Mouse (Mus musculus) kidney, embryonic 16.5 days (tissue): Measurements from ENCODE around the gene Ssx2ip. TPM values are rescaled to one million over a fixed set of nuclear protein-coding genes. Genes with fewer than 3 reads are reported as not detected.

ENCODE experiments used
- ATAC-seq: fragments of 200-750 bp; cut with Nextera tagmentation; 2 replicates; pipeline ENCODE4 v1.8.0; 2017; ENCODE audit warnings: moderate TSS enrichment; ENCODE audit not compliant: low FRiP score, low TSS enrichment
- H3K27ac ChIP-seq: fragments of 300-500 bp; sonication (generic); 2 replicates; pipeline ENCODE4 v1.5.1; 2014; ENCODE audit warnings: low read length
- H3K27me3 ChIP-seq: fragments of 300-500 bp; sonication (generic); 2 replicates; pipeline ENCODE4 v1.6.1; 2014; ENCODE audit warnings: low read length, control low read depth, mixed read lengths; ENCODE audit not compliant: insufficient read depth
- H3K36me3 ChIP-seq: fragments of 300-500 bp; sonication (generic); 2 replicates; pipeline ENCODE4 v1.6.1; 2014; ENCODE audit warnings: low read length, control low read depth, mixed read lengths; ENCODE audit not compliant: insufficient read depth
- H3K4me1 ChIP-seq: fragments of 300-500 bp; sonication (generic); 2 replicates; pipeline ENCODE4 v1.6.1; 2014; ENCODE audit warnings: low read length, control low read depth, mixed read lengths; ENCODE audit not compliant: insufficient read depth
- H3K4me2 ChIP-seq: fragments of 300-500 bp; sonication (generic); replicated peaks from 2 replicates; pipeline ENCODE4 v1.6.1; 2014; ENCODE audit warnings: low read depth, low read length
- H3K4me3 ChIP-seq: fragments of 300-500 bp; sonication (generic); 2 replicates; pipeline ENCODE4 v1.5.1; 2014; ENCODE audit warnings: mild to moderate bottlenecking, low read length
- H3K9ac ChIP-seq: fragments of 300-500 bp; sonication (generic); replicated peaks from 2 replicates; pipeline ENCODE4 v1.6.1; 2014; ENCODE audit warnings: low read length
- H3K9me3 ChIP-seq: fragments of 300-500 bp; sonication (generic); 2 replicates; pipeline ENCODE4 v1.6.1; 2016; ENCODE audit warnings: low read length, control low read depth
- WGBS: fragments of 180-500 bp; shearing (Covaris S2); extraction: QIAGEN DNeasy Blood & Tissue Kit; methylation state at CpG from one replicate; pipeline ENCODE4 v1.1.7; 2014; 5-methylcytosine and 5-hydroxymethylcytosine counted together
- polyA plus RNA-seq: library from polyadenylated mRNA; unstranded; fragments of >200 nt; fragmentation: Nextera tagmentation; extraction: Ambion mirVana; gene quantifications from 2 replicates; pipeline ENCODE4 v1.2.1, GENCODE M21; 2015

The Ssx2ip gene
- polyA plus RNA-seq, 1 experiment from 2014 or later = 22.4 TPM

DNA sequence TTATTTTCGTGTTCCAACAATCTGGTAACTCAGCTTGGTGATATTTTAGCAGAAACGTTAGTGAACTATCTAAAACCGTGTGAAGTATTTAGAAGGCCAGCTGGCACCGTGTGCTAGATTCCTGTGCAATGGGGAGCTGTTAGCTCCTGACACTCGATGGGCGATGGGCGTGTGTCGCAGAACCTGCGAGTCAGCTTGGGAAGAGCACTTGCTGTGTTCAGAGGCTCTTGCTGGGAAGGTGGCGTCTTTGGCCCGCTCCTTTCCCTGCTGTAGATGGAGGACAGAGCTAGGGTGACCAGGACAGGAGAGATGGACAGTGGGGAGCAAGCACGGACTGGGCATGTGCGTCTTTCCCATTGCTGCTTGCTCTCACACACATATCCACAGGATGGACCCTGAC is 8.6 kb downstream of the Ssx2ip start:
- no peaks in the 10 kb centered on the region for H3K4me1 ChIP-seq
- no peak for ATAC-seq
- H3K27me3 ChIP-seq = no peaks in the 10 kb centered on the region
- H3K4me3 ChIP-seq = no peak overlapping the region
- H3K36me3 ChIP-seq = no peaks in the 10 kb centered on the region; the same call in 1 of the 2 replicates
- H3K9me3 ChIP-seq = no peaks in the 10 kb centered on the region
- H3K4me2 ChIP-seq = no peak overlapping the region
- H3K27ac ChIP-seq = no peak overlapping the region
- H3K9ac ChIP-seq = no peak overlapping the region
- WGBS = 91% methylated on average over 13 of the region's 13 CpGs

DNA sequence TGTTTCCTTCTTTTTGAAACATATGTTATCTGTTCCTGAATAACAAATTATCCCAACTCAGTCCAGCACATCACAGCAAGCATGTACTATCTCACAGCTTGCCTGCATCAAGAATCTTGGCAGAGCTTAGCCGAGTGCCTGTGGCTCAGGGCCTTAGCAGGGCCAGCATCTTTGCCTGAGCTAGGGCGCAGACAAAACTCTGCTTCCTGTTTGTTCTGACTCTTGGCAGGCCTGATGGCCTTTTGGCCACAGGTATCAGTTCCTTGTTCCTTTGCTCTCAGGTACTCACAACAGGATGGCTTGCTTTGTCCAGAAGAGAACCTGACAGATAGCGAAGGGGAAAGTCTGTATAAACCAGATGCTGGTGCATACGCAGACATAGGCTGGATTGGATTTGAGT is 9.6 kb downstream of the Ssx2ip start:
- 89% methylated on average over 4 of the region's 4 CpGs for WGBS
- Histone ChIP-seq H3K9ac (no peak overlapping the region), H3K4me3 (no peak overlapping the region), H3K9me3 (no peaks in the 10 kb centered on the region), H3K27me3 (no peaks in the 10 kb centered on the region), H3K4me1 (no peaks in the 10 kb centered on the region), H3K27ac (no peak overlapping the region), H3K36me3 (peaks cover 4% of the 10 kb centered on the region), H3K4me2 (no peak overlapping the region)
- ATAC-seq = no peak

DNA sequence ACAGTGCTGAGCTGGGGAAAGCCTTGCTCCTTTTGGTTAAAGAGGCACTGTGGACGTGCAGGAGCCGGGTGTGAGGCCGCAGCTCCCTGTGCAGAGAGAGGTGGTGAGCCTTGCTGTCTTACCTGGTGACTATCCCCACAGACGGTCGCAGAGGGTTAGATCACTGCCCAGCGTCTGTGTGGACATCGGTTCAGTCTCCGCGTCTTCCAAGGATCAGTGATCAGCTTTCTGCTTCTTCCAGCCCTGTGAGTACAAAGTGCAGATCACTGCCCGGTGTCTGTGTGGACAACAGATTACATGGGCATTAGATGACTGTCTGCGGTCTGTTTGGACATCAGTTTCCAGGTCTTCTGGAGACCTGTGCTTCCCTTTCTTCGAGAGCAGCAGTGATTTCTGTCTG is 10.1 kb downstream of the Ssx2ip start:
- H3K9ac ChIP-seq = no peak overlapping the region
- ATAC-seq = no peak
- no peak overlapping the region for H3K27ac ChIP-seq
- no peaks in the 10 kb centered on the region for H3K4me1 ChIP-seq
- H3K4me3 ChIP-seq = no peak overlapping the region
- H3K9me3 ChIP-seq = no peaks in the 10 kb centered on the region
- no peak overlapping the region for H3K4me2 ChIP-seq
- H3K36me3 ChIP-seq = peaks cover 8% of the 10 kb centered on the region
- WGBS = 78% methylated on average over 12 of the region's 12 CpGs
- H3K27me3 ChIP-seq = no peaks in the 10 kb centered on the region

DNA sequence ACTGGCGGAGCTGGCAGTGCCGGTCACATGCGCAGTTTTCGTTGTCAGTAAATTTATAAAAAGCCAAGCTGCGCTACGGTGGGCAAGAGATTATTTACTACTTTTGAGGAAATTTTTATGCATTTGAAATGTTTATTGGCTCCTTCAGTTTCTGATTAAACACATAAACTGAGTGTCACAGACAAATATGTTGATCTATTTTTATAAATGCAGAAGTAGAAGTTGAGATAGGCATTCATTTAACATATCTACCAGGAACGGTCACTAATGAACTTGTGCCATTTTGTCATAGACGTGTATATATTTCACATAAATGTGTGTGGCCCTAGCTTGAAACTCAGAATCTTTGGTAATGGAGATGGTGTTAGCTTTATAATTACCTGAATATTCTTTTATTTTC is 13.4 kb downstream of the Ssx2ip start:
- Histone ChIP-seq H3K27ac (no peak overlapping the region), H3K4me1 (peaks cover 4% of the 10 kb centered on the region; the same call in 1 of the 2 replicates), H3K4me2 (no peak overlapping the region), H3K9me3 (no peaks in the 10 kb centered on the region), H3K27me3 (no peaks in the 10 kb centered on the region), H3K9ac (no peak overlapping the region), H3K4me3 (no peak overlapping the region), H3K36me3 (peaks cover 18% of the 10 kb centered on the region)
- no peak for ATAC-seq
- WGBS = 95% methylated on average over 8 of the region's 8 CpGs

DNA sequence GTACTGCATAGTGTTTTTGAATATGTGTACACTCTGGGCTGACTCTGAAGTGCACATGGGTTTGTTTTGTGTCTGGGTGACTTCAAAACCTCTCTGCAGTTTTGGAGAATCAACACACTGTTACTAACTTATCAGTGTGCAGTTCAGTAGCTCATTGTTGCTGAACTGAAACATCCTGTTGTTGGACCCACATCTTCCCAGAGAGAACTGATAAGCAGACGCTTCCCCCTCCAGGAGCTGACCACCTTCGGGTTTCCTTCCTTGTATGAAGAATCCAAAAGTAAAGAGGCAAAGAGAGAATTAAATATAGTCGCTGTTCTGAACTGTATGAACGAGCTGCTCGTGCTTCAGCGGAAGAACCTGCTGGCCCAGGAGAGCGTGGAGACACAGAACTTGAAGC is 14.5 kb downstream of the Ssx2ip start:
- Histone ChIP-seq H3K9me3 (no peaks in the 10 kb centered on the region), H3K9ac (no peak overlapping the region), H3K4me1 (peaks cover 4% of the 10 kb centered on the region; the same call in 1 of the 2 replicates), H3K4me2 (no peak overlapping the region), H3K27ac (no peak overlapping the region), H3K27me3 (no peaks in the 10 kb centered on the region), H3K36me3 (peaks cover 27% of the 10 kb centered on the region), H3K4me3 (no peak overlapping the region)
- no peak for ATAC-seq
- WGBS = 89% methylated on average over 7 of the region's 7 CpGs

DNA sequence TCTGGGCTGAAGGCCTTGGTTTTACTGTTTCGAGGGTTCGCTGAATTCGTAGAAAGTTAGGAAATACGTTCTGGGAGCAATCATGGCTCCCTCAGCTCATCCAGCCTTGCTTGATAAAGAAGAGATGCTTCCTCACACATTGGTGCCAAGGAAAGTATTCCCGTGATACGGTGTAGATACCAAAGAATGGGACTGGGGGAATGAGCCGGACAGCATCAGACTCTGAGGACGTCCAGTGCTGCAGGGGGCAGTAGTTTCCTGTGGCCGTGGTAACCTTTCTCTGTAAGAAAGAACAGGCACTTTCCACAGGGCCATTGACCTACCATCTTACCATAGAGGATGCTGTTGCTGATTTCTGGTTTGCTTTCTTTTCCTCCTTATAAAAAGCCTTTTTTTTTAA is 15.1 kb downstream of the Ssx2ip start:
- 93% methylated on average over 9 of the region's 9 CpGs for WGBS
- Histone ChIP-seq H3K36me3 (peaks cover 27% of the 10 kb centered on the region), H3K27ac (no peak overlapping the region), H3K4me1 (peaks cover 7% of the 10 kb centered on the region; the same call in 1 of the 2 replicates), H3K9me3 (no peaks in the 10 kb centered on the region), H3K4me3 (no peak overlapping the region), H3K4me2 (no peak overlapping the region), H3K9ac (no peak overlapping the region), H3K27me3 (no peaks in the 10 kb centered on the region)
- ATAC-seq = no peak

DNA sequence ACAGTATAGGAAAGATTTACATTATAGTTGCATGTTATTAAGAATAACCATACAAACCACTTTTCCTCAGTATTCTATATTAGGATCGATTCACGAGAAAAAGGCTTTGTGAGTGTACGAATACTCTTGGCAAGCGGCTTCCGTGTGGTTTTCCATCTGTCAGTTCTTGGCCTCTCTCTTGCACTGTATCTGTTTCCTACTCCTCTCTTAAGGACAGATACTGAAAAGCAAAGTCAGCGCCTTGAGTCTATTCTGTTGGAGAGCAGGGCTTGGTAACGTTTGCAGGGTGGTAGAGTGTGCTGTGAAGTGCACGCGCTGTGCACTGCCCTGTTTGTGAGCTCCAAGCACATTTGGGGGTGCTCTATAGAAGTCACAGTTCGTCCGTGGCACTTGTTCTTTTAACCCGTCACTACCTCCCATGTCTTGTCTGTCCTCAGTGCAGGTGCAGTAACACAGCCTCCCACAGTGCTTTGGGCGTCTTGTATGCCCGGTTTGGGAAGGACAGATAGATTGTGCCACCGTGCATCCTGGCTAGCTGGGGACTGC is 15.6 kb downstream of the Ssx2ip start:
- WGBS = 91% methylated on average over 15 of the region's 15 CpGs
- no peak overlapping the region for H3K9ac ChIP-seq
- no peak overlapping the region for H3K4me3 ChIP-seq
- no peak overlapping the region for H3K4me2 ChIP-seq
- H3K27me3 ChIP-seq = no peaks in the 10 kb centered on the region
- peaks cover 27% of the 10 kb centered on the region for H3K36me3 ChIP-seq
- no peak for ATAC-seq
- H3K9me3 ChIP-seq = no peaks in the 10 kb centered on the region
- peaks cover 9% of the 10 kb centered on the region; the same call in 1 of the 2 replicates for H3K4me1 ChIP-seq
- H3K27ac ChIP-seq = no peak overlapping the region

DNA sequence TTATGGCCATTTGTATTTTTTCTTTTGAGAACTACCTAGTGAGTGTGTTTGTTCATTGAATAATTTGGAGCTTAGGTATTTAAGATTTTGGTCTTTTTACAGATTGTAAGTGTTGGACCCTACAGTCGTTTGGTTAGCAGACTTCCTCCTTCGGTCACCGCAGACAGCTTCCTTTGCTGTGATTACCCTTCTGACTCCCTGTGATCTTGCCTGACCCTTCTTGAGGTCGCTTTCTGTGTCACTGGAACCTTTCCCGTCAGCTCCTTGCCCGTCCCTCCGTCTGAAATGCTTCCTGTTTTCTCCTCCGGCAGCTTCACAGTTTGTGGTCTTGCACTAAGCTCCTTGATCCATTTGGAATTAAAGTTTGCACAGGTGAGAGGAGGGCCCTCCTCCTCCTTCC is 17.3 kb downstream of the Ssx2ip start:
- H3K4me3 ChIP-seq = no peak overlapping the region

DNA sequence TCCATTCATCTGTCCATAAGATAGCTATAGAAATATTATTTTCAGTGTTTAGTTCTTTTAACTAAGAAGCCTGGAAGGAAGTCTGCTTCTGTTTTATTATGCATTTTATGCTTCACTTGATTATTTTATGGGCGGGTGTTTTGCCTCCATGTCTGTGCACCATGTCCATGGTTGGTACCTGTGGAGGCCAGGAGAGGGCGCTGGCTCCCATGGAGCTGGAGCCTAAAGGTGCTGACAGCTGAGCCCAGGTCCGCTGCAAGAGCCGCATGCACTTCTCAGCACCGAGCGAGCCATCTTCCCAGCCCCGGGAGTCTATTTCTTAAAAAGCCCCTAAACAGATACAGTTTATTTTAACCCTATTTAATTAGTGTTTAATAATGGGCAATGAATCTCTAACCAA is 19.3 kb downstream of the Ssx2ip start:
- no peak for ATAC-seq
- Histone ChIP-seq H3K27ac (no peak overlapping the region), H3K4me2 (no peak overlapping the region), H3K9me3 (no peaks in the 10 kb centered on the region), H3K27me3 (no peaks in the 10 kb centered on the region), H3K4me3 (no peak overlapping the region), H3K9ac (no peak overlapping the region), H3K36me3 (peaks cover 46% of the 10 kb centered on the region), H3K4me1 (peaks cover 9% of the 10 kb centered on the region; the same call in 1 of the 2 replicates)
- 86% methylated on average over 7 of the region's 7 CpGs for WGBS

More for the DNA sequence above, 17.3 kb downstream of the Ssx2ip start:
- Histone ChIP-seq H3K4me2 (no peak overlapping the region), H3K27ac (no peak overlapping the region), H3K9me3 (no peaks in the 10 kb centered on the region), H3K36me3 (peaks cover 33% of the 10 kb centered on the region), H3K27me3 (no peaks in the 10 kb centered on the region), H3K4me1 (peaks cover 9% of the 10 kb centered on the region; the same call in 1 of the 2 replicates), H3K9ac (no peak overlapping the region)
- 18% methylated on average over 8 of the region's 8 CpGs for WGBS
- no peak for ATAC-seq

DNA sequence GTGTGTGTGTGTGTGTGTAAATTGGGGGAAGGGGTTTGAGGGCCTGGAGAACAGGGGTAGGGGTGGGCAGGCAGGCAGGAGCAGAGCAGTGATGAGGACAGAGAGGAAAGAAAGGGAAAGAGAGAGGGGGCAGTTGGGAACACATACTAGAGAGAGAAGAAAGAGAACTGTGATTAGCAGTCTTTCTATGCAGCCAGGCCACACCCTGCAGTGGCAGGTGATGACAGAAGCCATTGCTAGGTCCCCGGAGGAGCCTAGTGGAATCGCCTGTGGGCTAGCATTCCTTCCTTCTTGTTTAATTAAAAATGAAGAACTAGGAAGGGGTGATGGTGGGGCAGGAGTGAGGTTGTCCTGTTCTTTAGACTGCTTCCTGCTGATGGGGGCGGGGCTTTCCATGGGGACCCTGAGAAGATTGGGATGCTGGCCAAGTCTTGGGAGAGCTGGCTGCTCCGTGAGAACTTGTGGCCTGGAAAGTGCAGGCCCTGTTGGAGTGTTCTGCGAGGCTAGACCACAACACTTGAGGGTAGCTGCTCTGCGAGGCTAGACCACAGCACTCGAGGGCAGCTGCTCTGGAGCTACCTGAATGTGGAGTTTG is 20.0 kb downstream of the Ssx2ip start:
- Histone ChIP-seq H3K4me3 (no peak overlapping the region), H3K27me3 (no peaks in the 10 kb centered on the region), H3K9ac (no peak overlapping the region), H3K4me2 (no peak overlapping the region), H3K4me1 (peaks cover 9% of the 10 kb centered on the region; the same call in 1 of the 2 replicates), H3K27ac (no peak overlapping the region), H3K9me3 (no peaks in the 10 kb centered on the region), H3K36me3 (peaks cover 47% of the 10 kb centered on the region)
- no peak for ATAC-seq
- 69% methylated on average over 7 of the region's 7 CpGs for WGBS
